Mouse (Mus musculus) lung, embryonic 14.5 days (tissue): ENCODE measurements around the gene Cxcr5. TPM values are rescaled to one million over a fixed set of nuclear protein-coding genes. Genes with fewer than 3 reads are reported as not detected.

Experiments
- ATAC-seq: fragments of 200-750 bp; cut with Nextera tagmentation; 2 replicates; pipeline ENCODE4 v1.8.0; 2017; ENCODE audit warnings: mild to moderate bottlenecking, moderate TSS enrichment, moderate library complexity; ENCODE audit not compliant: insufficient read depth
- DNase-seq: peaks from one replicate; pipeline ENCODE4 v3.0.0-alpha.2; 2015
- H3K27ac ChIP-seq: fragments of 300-500 bp; sonication (generic); 2 replicates; pipeline ENCODE4 v1.5.1; 2014; ENCODE audit warnings: low read depth, mild to moderate bottlenecking, moderate library complexity
- H3K27me3 ChIP-seq: fragments of 300-500 bp; sonication (generic); 2 replicates; pipeline ENCODE4 v1.6.1; 2014; ENCODE audit warnings: low read length, control low read depth; ENCODE audit not compliant: insufficient read depth
- H3K36me3 ChIP-seq: fragments of 300-500 bp; sonication (generic); 2 replicates; pipeline ENCODE4 v1.6.1; 2014; ENCODE audit warnings: control low read depth; ENCODE audit not compliant: insufficient read depth
- H3K4me1 ChIP-seq: fragments of 300-500 bp; sonication (generic); 2 replicates; pipeline ENCODE4 v1.6.1; 2014; ENCODE audit warnings: antibody characterized with exemption, control low read depth; ENCODE audit not compliant: insufficient read depth
- H3K4me2 ChIP-seq: fragments of 300-500 bp; sonication (generic); 2 replicates; pipeline ENCODE4 v1.6.1; 2014; ENCODE audit warnings: mild to moderate bottlenecking
- H3K4me3 ChIP-seq: fragments of 300-500 bp; sonication (generic); 2 replicates; pipeline ENCODE4 v1.5.1; 2014; ENCODE audit warnings: low read depth, low read length
- H3K9ac ChIP-seq: fragments of 300-500 bp; sonication (generic); 2 replicates; pipeline ENCODE4 v1.6.1; 2014
- H3K9me3 ChIP-seq: fragments of 300-500 bp; sonication (generic); 2 replicates; pipeline ENCODE4 v1.6.1; 2016; ENCODE audit warnings: low read depth, low read length, control low read depth
- CTCF ChIP-seq: IDR thresholded peaks from 2 replicates; pipeline ENCODE4 v1.5.1; 2016; ENCODE audit warnings: antibody characterized with exemption, low read depth
- WGBS: fragments of 180-500 bp; shearing (Covaris S2); extraction: QIAGEN DNeasy Blood & Tissue Kit; methylation state at CpG from one replicate; pipeline ENCODE4 v1.1.7; 2014; 5-methylcytosine and 5-hydroxymethylcytosine counted together
- polyA plus RNA-seq: library from polyadenylated mRNA; unstranded; fragments of >200 nt; fragmentation: Nextera tagmentation; extraction: Ambion mirVana; gene quantifications from 2 replicates; pipeline ENCODE4 v1.2.1, GENCODE M21; 2014

The Cxcr5 gene
- polyA plus RNA-seq, 1 experiment from 2014 or later: not detected

DNA sequence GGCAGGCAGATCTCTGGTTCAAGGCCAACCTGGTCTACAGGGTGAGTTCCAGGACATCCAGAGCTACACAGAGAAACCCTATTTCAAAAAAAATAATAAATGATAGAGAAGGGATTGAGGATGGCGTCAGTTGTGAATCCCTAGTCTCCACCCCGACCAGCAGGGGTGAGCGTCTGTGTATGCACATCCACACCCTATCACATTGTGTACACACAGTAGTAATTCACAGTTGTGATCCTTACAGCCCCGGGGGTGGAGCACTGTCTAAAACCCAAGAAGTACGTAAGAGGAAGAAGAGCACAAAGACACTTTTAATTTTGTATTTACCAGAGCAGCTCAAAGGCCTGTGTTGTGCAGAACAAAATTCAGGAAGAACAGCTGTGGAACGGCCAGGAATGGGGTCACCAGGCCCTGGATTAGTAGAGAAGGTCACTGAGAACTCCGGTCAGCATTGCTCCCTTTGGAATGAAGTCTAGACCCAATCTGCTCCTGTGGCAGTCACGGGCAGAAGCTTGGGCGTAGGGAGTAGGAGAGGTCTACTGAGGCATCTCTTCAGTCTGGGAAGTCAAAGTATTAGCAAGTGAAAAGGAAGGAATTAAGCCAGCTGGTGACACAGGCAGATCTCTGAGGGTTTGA is 33.3 kb upstream of the Cxcr5 start:
- no peaks in the 10 kb centered on the region for H3K36me3 ChIP-seq
- DNase-seq (no peak), ATAC-seq (no peak)
- no peak overlapping the region for H3K27ac ChIP-seq
- H3K4me1 ChIP-seq: no peaks in the 10 kb centered on the region; the same call in 1 of the 2 replicates
- TF ChIP-seq CTCF: no peak
- H3K9me3 ChIP-seq: no peaks in the 10 kb centered on the region
- 0 out of 2 replicates have a peak, but pooled peaks cover 3% of the 10 kb centered on the region for H3K27me3 ChIP-seq
- no peak overlapping the region for H3K9ac ChIP-seq
- no peak overlapping the region for H3K4me2 ChIP-seq
- no peak overlapping the region for H3K4me3 ChIP-seq
- 76% methylated on average over 9 of the region's 9 CpGs for WGBS

DNA sequence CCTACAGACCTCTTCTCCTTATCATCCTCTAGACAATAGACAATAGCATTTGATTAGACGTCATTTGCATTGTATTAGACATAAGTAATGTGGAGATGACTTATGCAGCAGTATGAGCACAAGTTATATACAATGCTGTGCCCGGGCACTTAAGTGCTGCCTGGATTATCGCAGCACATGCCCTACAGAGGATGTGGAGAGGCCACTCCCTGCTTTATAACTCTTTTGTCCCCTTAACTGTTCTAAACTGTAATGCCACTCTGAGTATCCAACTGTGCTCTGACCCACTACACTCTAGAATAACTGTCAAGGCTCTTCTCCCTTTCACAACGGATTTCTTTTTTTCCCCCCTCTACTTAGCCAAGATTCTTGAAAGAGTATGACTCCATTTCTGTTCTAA is 32.2 kb upstream of the Cxcr5 start:
- ATAC-seq: no peak
- 81% methylated on average over 4 of the region's 4 CpGs for WGBS
- H3K27me3 ChIP-seq: 0 out of 2 replicates have a peak, but pooled peaks cover 3% of the 10 kb centered on the region

DNA sequence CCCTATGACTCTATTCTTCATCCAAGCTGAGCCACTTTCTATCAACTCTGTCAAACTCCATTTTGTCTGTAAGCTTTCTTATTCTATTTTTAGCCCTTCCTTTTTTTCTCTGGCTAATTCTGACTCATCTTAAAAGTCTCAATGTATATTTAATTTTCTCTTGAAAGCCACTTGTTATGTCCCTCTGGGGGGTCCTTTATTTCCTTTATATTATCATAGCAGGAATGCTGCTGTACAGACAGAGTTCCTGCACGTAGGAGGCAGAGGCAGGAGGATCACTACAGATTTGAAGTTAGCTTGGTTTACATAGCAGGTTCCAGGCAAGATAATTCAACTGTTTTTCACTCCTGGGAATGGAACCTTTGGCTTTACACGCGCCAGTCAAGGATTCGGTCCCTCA is 31.5 kb upstream of the Cxcr5 start:
- ATAC-seq (no peak), DNase-seq (no peak)
- no peaks in the 10 kb centered on the region for H3K36me3 ChIP-seq
- 79% methylated on average over 4 of the region's 4 CpGs for WGBS
- no peak for TF ChIP-seq CTCF
- no peak overlapping the region for H3K4me3 ChIP-seq
- H3K9me3 ChIP-seq: no peaks in the 10 kb centered on the region
- H3K27me3 ChIP-seq: no peaks in the 10 kb centered on the region
- no peak overlapping the region for H3K4me2 ChIP-seq
- H3K9ac ChIP-seq: no peak overlapping the region
- no peak overlapping the region for H3K27ac ChIP-seq
- no peaks in the 10 kb centered on the region for H3K4me1 ChIP-seq

More for the DNA sequence above, 32.2 kb upstream of the Cxcr5 start:
- Histone ChIP-seq H3K36me3 (no peaks in the 10 kb centered on the region), H3K4me2 (no peak overlapping the region), H3K9me3 (no peaks in the 10 kb centered on the region), H3K4me1 (no peaks in the 10 kb centered on the region), H3K4me3 (no peak overlapping the region), H3K9ac (no peak overlapping the region), H3K27ac (no peak overlapping the region)
- no peak for TF ChIP-seq CTCF
- DNase-seq: no peak

DNA sequence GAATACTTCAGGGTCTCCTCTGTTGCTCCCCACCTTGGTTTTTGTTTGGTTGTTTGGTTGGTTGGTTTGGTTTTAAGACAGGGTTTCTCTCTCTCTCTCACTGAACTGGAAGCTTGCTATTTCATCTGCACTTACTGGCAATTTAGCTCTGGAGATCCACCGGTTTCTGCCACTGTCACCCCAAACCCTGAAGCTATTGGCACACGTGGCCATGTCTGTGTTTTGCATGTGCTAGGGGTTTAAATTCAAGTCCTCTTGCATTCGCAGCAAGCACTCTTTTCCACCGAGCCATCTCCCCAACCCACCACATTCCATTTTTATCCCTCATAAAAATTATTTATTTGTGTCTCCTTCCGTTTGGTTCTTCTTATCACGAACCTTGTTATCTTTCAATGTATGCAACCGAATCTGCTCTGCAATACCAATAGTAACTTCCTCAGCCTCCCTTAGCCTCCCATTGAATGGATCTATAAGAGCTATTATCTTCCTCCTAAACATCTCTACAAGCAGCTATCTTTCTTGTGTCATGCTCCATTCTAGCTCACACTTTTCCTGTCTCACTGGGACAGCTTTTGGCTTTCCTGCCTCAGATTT is 30.0 kb upstream of the Cxcr5 start:
- ATAC-seq (no peak), DNase-seq (no peak)
- no peak overlapping the region for H3K4me2 ChIP-seq
- TF ChIP-seq CTCF: no peak
- 55% methylated on average over 7 of the region's 7 CpGs for WGBS
- H3K27me3 ChIP-seq: no peaks in the 10 kb centered on the region
- H3K9ac ChIP-seq: no peak overlapping the region
- no peaks in the 10 kb centered on the region for H3K36me3 ChIP-seq
- H3K4me3 ChIP-seq: no peak overlapping the region
- H3K9me3 ChIP-seq: no peaks in the 10 kb centered on the region
- no peaks in the 10 kb centered on the region for H3K4me1 ChIP-seq
- no peak overlapping the region for H3K27ac ChIP-seq

DNA sequence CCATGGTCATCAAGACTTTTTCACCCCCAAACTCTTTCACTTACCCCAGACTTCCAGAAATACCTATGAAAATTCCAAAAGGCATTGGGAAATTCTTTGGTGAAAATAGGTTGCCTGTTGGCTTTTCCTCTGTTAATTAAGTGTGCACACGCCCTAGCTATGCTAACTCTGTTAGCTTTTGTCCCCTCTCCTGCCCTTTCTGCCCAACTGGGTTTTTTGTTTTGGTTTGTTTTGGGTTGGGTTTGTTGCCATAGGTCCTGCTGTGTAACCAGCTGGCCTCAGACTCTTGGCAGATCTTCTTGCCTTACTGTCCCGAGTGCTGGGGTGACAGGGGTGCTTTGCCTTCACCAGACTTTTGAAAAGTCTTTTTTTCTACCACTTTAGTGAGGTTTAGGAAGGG is 29.3 kb upstream of the Cxcr5 start:
- H3K27me3 ChIP-seq: no peaks in the 10 kb centered on the region
- no peak for DNase-seq
- H3K4me1 ChIP-seq: no peaks in the 10 kb centered on the region
- no peak overlapping the region for H3K4me2 ChIP-seq
- 14% methylated on average over 2 of the region's 2 CpGs for WGBS
- H3K27ac ChIP-seq: no peak overlapping the region
- no peaks in the 10 kb centered on the region for H3K36me3 ChIP-seq
- no peak overlapping the region for H3K9ac ChIP-seq
- H3K9me3 ChIP-seq: no peaks in the 10 kb centered on the region
- H3K4me3 ChIP-seq: no peak overlapping the region
- TF ChIP-seq CTCF: no peak
- ATAC-seq: no peak

DNA sequence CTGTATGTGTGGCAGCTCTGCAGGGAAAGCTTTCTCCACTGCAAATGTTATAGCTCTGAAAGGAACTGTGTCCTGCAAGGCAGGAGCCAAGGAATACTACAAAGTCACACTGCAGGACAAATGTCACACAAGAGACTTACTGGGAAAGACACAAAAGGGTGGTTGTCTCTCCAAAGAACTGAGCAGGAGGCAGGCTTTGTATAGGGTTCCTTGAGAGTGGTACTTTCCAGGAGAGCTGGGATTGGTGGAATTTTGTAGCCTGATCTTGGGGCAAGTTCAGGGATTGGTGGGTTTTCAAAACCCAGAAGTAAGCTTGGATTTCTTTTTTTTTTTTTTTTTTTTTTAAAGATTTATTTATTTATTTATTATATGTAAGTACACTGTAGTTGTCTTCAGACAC is 27.4 kb upstream of the Cxcr5 start:
- Histone ChIP-seq H3K9me3 (0 out of 2 replicates have a peak, but pooled peaks cover under 1% of the 10 kb centered on the region), H3K9ac (no peak overlapping the region), H3K4me3 (no peak overlapping the region), H3K36me3 (no peaks in the 10 kb centered on the region), H3K4me2 (no peak overlapping the region), H3K4me1 (no peaks in the 10 kb centered on the region), H3K27ac (no peak overlapping the region), H3K27me3 (no peaks in the 10 kb centered on the region)
- DNase-seq (no peak), ATAC-seq (no peak)
- no peak for TF ChIP-seq CTCF

DNA sequence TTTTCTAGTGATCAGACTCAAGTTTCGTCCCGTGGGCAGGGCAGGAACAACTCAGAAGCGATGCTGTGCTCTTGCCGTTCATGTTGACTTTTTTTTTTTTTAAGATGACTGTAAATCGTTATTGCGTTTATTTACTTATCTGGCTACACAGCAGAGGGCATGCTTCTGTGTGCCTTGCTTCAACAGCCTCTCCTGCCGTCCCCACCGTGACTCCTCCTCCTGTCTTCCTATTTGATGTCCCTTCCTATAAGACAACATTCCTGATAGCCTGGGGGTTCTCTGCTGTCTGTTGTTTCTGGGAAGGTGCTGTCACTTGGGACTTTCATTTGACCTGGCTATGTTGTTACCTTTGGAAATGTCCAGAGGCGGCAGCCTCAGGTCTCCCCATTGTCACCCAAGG is 26.9 kb upstream of the Cxcr5 start:
- TF ChIP-seq CTCF: no peak
- peaks cover 5% of the 10 kb centered on the region; the same call in 1 of the 2 replicates for H3K9me3 ChIP-seq
- H3K4me1 ChIP-seq: no peaks in the 10 kb centered on the region
- DNase-seq (no peak), ATAC-seq (no peak)
- no peak overlapping the region for H3K9ac ChIP-seq
- H3K27me3 ChIP-seq: no peaks in the 10 kb centered on the region
- H3K4me3 ChIP-seq: no peak overlapping the region
- no peak overlapping the region for H3K27ac ChIP-seq
- no peak overlapping the region for H3K4me2 ChIP-seq
- WGBS: 40% methylated on average over 9 of the region's 9 CpGs
- no peaks in the 10 kb centered on the region for H3K36me3 ChIP-seq
